Mouse (Mus musculus) skeletal muscle tissue, postnatal 0 days (tissue): ENCODE results near the gene Slc29a4. TPM values are rescaled to one million over a fixed set of nuclear protein-coding genes. Genes with fewer than 3 reads are reported as not detected.

Source experiments
- polyA plus RNA-seq: library from polyadenylated mRNA; unstranded; fragments of >200 nt; fragmentation: Nextera tagmentation; extraction: Ambion mirVana; gene quantifications from 2 replicates; pipeline ENCODE4 v1.2.1, GENCODE M21; 2015

Slc29a4 gene
- 0.76 and 0.96 TPM in 2 replicates for polyA plus RNA-seq

GRCm38 (mm10) chr5:142692248-142692647, at the start of gene Slc29a4:
TSS of gene Slc29a4 (plus strand) at chr5:142692512.

Other genes starting within 250 kb of the Slc29a4 start
- gene Ap5z1, start 228.6 kb upstream of the Slc29a4 start, polyA plus RNA-seq = 3.7 and 4.0 TPM in 2 replicates
- gene Papolb, start 162.4 kb upstream of the Slc29a4 start, polyA plus RNA-seq = 0.02 TPM in 1 of 2 replicates, not detected in the other
- gene Radil, start 141.4 kb upstream of the Slc29a4 start, polyA plus RNA-seq = 2.5 and 2.6 TPM in 2 replicates
- gene Mmd2, start 83.7 kb upstream of the Slc29a4 start, polyA plus RNA-seq = 0.29 and 0.51 TPM in 2 replicates
- gene Wipi2, start 64.8 kb upstream of the Slc29a4 start, polyA plus RNA-seq = 23.8 and 26.6 TPM in 2 replicates
- 9.2 and 10.4 TPM in 2 replicates for gene Tnrc18, start 125.2 kb downstream of the Slc29a4 start, polyA plus RNA-seq
- gene Fbxl18, start 202.9 kb downstream of the Slc29a4 start, polyA plus RNA-seq = 6.2 and 6.9 TPM in 2 replicates
- gene Actb, start 214.2 kb downstream of the Slc29a4 start, polyA plus RNA-seq = 4,988 and 6,532 TPM in 2 replicates